Mouse (Mus musculus) adrenal gland, postnatal 14 days (tissue): ENCODE results near the gene Axin2. TPM values are rescaled to one million over a fixed set of nuclear protein-coding genes. Genes with fewer than 3 reads are reported as not detected.

ENCODE experiments used
- DNase-seq: peaks from one replicate; pipeline ENCODE4 v3.0.0; 2021; ENCODE audit warnings: mixed read lengths
- total RNA-seq: library from RNA; stranded (reverse); gene quantifications from 2 replicates; pipeline ENCODE4 v1.2.3, GENCODE M21; 2021

Gene Axin2
- total RNA-seq, 1 experiment from 2014 or later: 31.7 TPM

GRCm38 (mm10) chr11:108929176-108929575, 9.0 kb downstream of the Axin2 start:
- DNase-seq: no peak

DNA sequence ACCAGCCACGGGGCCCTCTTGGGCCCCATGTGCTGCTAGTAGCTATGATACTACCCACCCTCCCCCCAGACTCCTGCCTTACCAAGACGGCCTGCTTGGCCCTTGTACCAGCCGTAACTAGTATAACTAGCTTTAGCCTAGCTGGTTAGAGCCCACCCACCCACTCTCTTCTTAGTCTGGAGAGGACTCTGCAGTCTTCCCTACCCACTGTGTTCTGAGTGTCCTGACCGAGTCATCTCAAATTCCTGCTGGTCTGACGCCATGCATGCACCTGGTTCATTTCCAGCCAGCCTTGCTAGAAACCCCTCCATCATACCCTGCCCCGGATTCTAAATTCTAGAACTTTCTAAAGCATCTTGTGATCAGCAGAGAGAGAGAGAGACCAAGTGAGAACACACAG, 9.6 kb downstream of the Axin2 start:
- DNase-seq: no peak

DNA sequence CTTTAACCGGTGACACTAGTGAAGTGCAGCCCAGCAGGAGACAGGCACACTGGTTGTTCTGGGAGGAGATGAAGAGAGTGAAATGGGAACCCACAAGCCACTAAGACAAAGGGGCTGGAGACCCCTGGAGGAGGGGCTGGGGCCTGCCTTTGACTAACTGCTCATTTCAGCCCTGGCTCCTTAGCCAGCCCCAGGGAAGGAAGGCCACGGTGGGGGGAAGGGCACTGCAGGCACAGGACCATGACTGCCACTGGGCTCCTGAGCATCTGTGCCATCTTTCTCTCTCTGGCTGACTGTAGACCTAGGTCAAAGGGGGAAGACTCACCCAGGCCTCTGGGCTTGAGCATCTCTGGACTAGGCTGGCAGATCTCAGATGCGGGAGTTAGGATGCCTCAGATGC, 10.5 kb downstream of the Axin2 start:
- DNase-seq: no peak

DNA sequence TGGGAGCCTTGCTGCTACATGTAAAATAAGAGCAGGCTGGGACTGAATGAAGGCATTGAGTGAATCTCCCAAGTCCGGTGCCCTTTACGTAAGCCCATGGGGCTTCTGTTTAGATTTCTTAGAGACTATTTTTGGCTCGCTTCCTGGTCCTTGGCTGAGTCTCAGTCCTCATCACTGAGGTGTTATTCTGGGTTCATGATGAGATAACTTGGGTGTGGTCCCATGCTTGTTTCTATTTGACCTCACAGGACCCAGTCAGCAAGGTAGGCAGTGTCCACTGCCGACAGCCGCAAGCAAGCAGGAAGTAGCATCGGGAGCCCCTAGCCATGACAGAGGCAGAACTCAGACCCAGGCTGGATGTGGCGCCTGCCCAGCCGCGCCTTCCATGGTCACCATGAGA, 13.7 kb downstream of the Axin2 start:
- DNase-seq: no peak

GRCm38 (mm10) chr11:108935128-108935868, 15.1 kb downstream of the Axin2 start:
- no peak for DNase-seq

DNA sequence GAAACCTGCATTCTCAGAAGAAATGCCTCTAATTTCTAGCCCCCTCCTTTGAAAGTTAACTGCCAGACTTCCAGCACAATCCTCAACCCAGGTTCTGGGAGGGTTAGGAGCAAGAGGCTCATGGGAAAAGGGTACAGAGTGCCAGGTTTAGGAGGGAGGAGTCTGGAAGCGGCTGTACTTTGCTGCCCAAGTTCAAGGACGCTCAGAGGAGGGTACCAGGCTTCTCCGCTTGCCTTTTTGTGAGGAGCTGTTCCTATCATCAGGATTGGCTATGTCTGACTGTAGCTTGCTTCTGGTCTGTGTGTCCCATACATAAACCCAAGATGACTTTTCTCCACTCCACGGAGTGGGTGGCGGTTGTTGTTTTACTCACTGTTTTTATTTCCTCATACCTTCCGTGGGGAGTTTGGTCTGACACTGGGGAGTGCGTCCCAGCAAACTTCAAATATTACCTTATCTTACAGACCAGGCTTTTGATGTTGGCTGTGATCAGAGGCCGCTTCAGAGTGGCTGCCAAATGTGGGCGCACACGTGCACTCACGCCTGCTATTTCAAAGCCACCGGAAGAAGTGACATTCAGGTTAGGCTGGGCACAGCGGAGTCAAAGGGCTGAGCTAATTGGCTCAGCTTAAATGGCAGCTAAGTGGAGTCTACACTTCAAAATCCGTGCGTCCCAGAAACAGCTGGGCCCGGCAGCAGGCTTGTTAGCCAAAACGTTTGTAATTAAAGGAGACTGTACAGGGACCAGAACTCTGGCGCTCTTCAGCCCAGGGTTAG, 16.1 kb downstream of the Axin2 start:
- DNase-seq: peak; percentile 64

DNA sequence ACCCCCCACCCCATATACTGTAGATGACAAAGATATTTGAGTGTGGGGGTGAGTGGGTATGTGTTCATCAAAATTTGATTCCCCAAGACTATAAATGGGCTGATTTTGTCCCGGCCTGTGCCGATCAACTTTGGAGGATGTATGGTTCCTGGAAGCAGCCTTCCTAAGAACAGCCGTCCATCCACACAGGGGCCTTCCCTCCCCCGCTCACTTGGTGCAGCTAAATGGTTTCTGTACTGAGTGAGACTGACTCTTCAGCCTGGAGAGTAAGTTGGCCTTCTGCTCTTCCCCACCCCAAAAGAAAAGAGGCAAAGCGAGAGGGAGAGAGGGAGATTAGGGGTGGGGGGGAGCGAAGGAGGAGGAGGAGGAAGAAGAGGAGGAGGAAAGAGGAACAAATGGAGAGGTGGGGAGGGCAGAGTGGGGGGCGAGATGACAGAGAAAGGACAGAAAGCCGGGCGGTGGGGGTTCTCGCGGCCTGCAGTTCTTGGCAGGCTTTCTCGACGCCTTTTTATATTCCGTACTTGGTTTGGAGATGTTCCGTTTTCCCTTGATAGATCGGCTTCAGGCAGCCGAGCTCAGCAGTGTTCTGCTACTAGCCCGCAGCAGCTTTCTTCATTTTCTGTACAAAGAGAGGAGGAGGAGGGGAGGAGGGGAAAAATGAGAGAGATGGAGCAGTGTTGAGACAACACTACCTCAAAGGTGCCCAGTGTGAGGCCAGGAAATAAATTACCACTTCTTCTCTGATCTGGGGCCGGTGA, 20.7 kb downstream of the Axin2 start:
- DNase-seq: no peak

DNA sequence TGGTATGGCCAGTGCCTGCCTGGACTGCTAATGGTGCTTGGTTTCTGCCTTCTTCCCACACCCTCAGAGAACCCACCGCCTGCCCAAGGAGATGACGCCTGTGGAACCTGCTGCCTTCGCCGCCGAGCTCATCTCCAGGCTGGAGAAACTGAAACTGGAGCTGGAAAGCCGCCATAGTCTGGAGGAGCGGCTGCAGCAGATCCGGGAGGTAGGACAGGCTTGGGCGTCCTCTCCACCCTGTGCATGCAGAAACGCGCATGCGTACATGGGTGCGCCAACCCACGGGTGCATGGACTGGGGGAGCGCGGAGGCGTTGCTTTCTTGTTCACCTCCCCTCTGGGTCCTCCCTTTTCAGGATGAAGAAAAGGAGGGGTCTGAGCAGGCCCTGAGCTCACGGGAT, 21.7 kb downstream of the Axin2 start:
- no peak for DNase-seq

DNA sequence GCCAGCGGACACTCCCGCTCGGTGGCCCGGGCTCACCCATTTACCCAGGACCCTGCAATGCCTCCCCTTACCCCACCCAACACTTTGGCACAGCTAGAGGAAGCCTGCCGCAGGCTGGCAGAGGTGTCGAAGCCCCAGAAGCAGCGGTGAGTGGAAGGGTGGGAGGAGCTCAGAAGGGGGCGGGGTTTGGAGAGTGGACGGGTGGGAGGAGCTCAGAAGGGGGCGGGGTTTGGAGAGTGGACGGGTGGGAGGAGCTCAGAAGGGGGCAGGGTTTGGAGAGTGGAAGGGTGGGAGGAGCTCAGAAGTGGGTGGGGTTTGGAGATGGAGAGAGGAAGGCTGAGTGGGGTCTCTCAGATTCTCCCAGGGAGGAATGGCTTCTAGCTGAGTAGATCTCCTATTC, 23.6 kb downstream of the Axin2 start:
- peak; percentile 61 for DNase-seq

DNA sequence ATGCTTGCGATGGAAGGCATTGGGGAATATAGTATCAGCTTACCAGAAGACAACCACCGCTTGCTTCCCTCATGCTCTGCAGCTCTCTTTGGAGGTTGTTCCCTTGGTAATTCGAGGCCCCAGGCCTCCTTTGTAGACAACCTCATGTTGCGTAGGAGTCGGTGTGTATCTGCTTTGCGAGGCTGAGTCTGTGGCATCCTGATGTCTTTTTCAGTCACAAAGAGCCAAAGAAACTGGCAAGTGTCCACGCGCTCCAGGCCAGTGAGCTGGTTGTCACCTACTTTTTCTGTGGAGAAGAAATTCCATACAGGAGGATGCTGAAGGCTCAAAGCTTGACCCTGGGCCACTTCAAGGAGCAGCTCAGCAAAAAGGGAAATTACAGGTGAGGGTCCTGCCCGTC, 25.5 kb downstream of the Axin2 start:
- peak; percentile 34 for DNase-seq

GRCm38 (mm10) chr11:108947425-108948184, 27.5 kb downstream of the Axin2 start:
- peak; percentile 77 for DNase-seq

DNA sequence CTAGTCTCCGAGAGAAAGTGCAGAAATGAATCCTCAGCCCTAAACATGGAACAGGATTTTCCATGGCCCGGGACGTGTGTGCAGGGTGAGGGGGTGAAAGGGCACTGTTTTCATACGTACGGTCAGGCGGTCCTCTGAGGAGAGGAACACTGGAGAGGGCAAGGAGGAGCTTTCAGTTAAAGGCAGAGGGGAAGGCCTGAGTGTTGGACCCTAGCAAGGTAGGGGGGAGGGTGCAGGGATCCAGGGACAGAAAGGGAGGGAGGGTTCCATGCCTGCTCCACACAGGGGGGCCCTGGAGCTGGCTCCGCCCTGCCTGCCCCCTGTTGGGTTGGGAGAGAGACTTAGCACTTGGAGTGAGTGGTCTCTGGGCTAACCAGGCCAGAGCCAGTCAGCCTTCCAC, 28.4 kb downstream of the Axin2 start:
- peak; percentile 45 for DNase-seq

GRCm38 (mm10) chr11:108948931-108949330, 28.8 kb downstream of the Axin2 start:
- DNase-seq: no peak

GRCm38 (mm10) chr11:108952343-108952742, 32.2 kb downstream of the Axin2 start:
- DNase-seq: no peak

DNA sequence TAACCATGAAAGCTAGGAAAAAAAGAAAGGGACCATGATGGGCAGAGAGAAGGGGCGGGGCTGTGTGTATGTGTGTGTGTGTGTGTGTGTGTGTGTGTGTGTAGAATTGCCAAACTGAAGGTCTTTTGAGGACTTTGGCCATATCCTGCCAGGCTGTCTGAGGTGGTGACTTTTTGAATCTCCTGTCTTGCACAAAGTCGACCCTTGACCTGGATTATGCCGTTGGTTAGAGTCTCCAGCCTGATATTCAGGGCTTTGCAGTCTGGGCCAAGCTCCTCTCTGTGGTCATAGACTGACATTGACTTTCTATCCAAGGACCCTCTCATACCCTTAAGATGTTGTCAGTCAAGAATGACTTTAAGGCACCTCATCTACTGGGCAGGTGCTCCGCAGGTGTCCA, 35.8 kb downstream of the Axin2 start:
- DNase-seq: no peak

DNA sequence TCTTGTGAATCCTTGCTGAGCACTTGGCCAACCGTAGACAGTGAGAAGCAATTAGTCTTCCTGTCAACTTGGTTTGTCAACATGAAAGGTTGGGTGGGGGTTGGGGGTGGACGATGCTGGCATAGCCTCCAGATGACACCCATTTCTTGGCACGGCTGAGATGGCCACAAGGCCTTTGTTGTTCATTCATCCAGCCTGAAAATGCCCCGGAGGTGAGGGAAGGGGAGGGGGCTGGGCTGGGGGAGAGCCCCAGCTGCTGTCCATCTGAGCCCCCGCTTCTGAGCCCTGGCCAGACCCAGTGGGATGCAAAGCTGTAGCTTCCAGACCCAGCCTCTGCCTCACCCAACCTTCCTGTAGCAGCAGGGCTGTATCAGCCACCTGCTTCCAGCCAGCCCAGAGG, 38.2 kb downstream of the Axin2 start:
- no peak for DNase-seq

DNA sequence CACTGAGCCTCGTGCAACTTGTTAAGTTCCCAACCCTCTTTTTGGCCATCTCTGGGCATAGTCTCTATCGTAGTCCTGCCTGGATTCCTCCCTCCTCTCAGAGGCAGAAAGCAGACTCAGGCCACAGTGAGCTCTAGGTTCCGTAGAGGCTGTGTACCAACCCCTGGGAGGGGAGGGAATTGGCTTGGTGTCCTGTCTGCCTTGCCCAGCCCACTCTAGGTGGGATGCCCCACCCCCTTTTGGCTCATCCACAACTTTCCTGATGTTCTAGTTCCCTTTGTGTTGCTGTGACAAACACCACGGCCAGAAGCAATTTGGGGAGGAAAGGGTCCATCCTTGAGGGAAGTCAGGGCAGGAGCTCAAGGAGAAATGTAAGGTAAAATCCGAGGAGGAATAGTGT, 39.0 kb downstream of the Axin2 start:
- no peak for DNase-seq

DNA sequence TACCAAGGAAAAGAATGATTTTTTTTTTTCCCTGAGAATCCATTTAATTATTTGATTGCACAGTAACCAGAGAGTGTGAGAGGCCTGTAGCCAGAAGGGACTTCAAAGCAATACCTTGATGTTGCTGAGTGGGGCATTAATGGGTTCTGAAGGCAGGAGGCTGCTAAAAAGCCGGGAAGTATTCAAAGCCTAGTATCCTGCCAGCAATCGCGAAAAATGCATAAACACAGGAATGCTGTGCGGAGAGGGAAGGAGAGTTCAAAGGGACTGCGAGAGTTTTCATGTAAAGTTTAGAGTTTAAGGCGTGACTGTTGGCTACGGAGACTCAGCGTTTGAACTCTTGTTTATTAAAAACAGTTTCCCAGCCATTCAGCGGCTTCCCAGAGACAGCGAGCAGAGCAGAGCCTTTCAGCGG, 41.5 kb downstream of the Axin2 start:
- DNase-seq: no peak

DNA sequence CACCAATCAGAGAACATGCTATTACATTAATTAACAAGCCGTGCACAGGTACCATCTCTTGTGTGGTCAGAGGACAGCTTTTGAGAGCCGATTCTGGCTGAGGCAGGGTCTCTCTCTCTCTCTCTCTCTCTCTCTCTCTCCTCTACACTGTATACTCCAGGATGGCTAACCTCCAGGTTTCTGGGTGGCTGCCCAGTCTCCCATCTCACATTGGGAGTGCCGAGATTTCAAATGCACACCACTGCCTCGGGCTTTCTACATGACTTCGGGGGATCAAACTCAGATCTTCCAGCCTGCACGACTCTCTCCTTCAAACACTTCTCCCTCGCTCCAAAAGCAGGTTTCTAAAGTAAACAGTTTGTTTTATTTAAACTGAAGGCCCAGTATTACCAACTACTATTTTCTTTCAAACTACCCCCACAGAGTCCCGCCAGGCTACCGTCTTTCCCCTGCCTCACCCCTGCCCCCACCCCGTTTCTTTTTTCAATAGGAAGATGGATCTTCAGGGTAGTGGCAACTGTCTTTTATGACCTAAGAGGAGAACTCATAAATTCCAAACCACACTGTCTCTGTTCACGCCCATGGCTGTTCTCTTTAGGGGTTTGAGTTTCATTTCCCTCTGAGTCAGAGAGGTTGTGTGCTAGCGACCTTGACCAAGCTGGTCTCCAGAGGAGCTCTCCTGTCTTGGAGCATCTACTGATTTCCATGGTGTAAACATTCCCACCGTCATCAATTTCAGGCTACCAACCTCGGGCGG, 43.5 kb downstream of the Axin2 start:
- DNase-seq: peak; percentile 6

GRCm38 (mm10) chr11:108965740-108966139, 45.6 kb downstream of the Axin2 start:
- no peak for DNase-seq

- DNase-seq: no peak
These were observed 53.3 kb downstream of the Axin2 start for GRCm38 (mm10) chr11:108973459-108973858.

- no peak for DNase-seq
These were observed 53.7 kb downstream of the Axin2 start for GRCm38 (mm10) chr11:108973866-108974265.
